Mouse (Mus musculus) lung, adult 2 months (tissue): ENCODE data around the gene Srrm1.

Experiments used
- CTCF ChIP-seq: fragments of 200-500 bp; IDR thresholded peaks from 2 replicates; pipeline ENCODE4 v1.5.1; 2011; ENCODE audit warnings: mild to moderate bottlenecking, low read length, control low read depth; ENCODE audit not compliant: insufficient read depth
- POLR2A ChIP-seq: fragments of 200-500 bp; IDR thresholded peaks from 2 replicates; pipeline ENCODE4 v1.6.1; 2011; ENCODE audit warnings: low read depth, mild to moderate bottlenecking, control low read depth, low read length, borderline replicate concordance; ENCODE audit errors: extremely low read depth

- TF ChIP-seq CTCF (no peak), POLR2A (no peak)
Observed at GRCm38 (mm10) chr4:135297146-135297545, 56.0 kb downstream of the Srrm1 start.
